Mouse (Mus musculus) forebrain, embryonic 13.5 days (tissue): ENCODE results near the gene Zfp729a. TPM values are rescaled to one million over a fixed set of nuclear protein-coding genes. Genes with fewer than 3 reads are reported as not detected.

ENCODE experiments used
- polyA plus RNA-seq: library from polyadenylated mRNA; unstranded; fragments of >200 nt; fragmentation: Nextera tagmentation; extraction: Ambion mirVana; gene quantifications from 2 replicates; pipeline ENCODE4 v1.2.1, GENCODE M21; 2015

Zfp729a gene
- polyA plus RNA-seq, 1 experiment from 2014 or later, result 3.9 TPM

Other genes with a start within 250 kb of the Zfp729a start
- gene Zfp429, start 238.0 kb downstream of the Zfp729a start, polyA plus RNA-seq, result 3.2 and 5.2 TPM in 2 replicates
- gene Zfp459, start 216.4 kb downstream of the Zfp729a start, polyA plus RNA-seq, result 0.59 and 0.64 TPM in 2 replicates
- 4.7 and 5.8 TPM in 2 replicates for gene Zfp874a, start 186.2 kb downstream of the Zfp729a start, polyA plus RNA-seq
- gene Zfp874b, start 153.5 kb downstream of the Zfp729a start, polyA plus RNA-seq, result 1.7 TPM in 2 replicates
- gene Zfp58, start 137.2 kb downstream of the Zfp729a start, polyA plus RNA-seq, result 13.9 TPM in 2 replicates
- gene Gm26965, start 111.6 kb downstream of the Zfp729a start, polyA plus RNA-seq, result not detected in 2 replicates
- 34.3 and 36.7 TPM in 2 replicates for gene Zfp87, start 111.6 kb downstream of the Zfp729a start, polyA plus RNA-seq
- 14.0 and 16.8 TPM in 2 replicates for gene Zfp748, start 84.0 kb downstream of the Zfp729a start, polyA plus RNA-seq
- gene Zfp729b, start 28.1 kb downstream of the Zfp729a start, polyA plus RNA-seq, result 4.4 and 5.1 TPM in 2 replicates
- gene Gm49345, start within 50 bp of the Zfp729a start, polyA plus RNA-seq, result not detected in 2 replicates
- 13.0 and 16.2 TPM in 2 replicates for gene Zfp738, start 49.3 kb upstream of the Zfp729a start, polyA plus RNA-seq
- gene Zfp65, start 91.4 kb upstream of the Zfp729a start, polyA plus RNA-seq, result 10.1 and 10.5 TPM in 2 replicates
- 6.8 and 8.7 TPM in 2 replicates for gene Zfp85, start 117.4 kb upstream of the Zfp729a start, polyA plus RNA-seq
- gene Zfp493, start 141.9 kb upstream of the Zfp729a start, polyA plus RNA-seq, result 2.4 and 3.1 TPM in 2 replicates
- 10.3 and 11.5 TPM in 2 replicates for gene Zfp273, start 175.9 kb upstream of the Zfp729a start, polyA plus RNA-seq
- gene Gm10037, start 193.3 kb upstream of the Zfp729a start, polyA plus RNA-seq, result 4.1 and 4.8 TPM in 2 replicates
- not detected in 2 replicates for gene BC048507, start 225.5 kb upstream of the Zfp729a start, polyA plus RNA-seq